Mouse (Mus musculus) layer of hippocampus, adult 8-10 months (tissue): ENCODE data around the gene Ano10. TPM values are rescaled to one million over a fixed set of nuclear protein-coding genes. Genes with fewer than 3 reads are reported as not detected.
"Not testable (repeated sequence)": the region's sequence is repeated elsewhere in the genome, so short reads cannot be mapped to it uniquely, and the experiment has no call there.

Source experiments
- DNase-seq, 2 experiments: peaks; one replicate each; pipeline ENCODE4 v3.0.0; 2022; ENCODE audit warnings: low spot score in 2 of 2
- total RNA-seq, 4 experiments: library from RNA; stranded (reverse); gene quantifications; 2 replicates each; pipeline ENCODE4 v1.2.4; 2022

Ano10 gene
- total RNA-seq, 4 experiments from 2014 or later: 20.0 to 29.5 (median 24.4) TPM

DNA sequence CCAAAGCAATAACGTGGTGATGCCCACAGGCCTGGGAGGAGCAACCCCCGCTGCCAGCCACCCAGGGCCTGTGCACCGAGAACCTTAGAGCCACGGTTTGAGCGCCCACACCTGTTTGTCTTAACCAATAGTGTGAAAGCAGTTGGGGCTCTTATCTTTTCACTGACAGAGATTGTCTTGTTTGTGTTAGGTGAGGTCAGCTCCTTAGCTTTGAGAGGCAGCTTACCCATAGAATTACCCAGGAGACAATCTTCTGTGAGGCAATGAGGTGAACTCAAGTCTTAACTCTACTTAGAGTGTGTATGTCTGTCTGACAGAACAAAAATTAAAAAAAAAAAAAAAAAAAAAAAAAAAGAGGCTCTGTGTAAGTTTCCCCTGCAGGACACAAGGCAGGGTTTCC, 126.5 kb downstream of the Ano10 start:
- not testable (repeated sequence) for DNase-seq

DNA sequence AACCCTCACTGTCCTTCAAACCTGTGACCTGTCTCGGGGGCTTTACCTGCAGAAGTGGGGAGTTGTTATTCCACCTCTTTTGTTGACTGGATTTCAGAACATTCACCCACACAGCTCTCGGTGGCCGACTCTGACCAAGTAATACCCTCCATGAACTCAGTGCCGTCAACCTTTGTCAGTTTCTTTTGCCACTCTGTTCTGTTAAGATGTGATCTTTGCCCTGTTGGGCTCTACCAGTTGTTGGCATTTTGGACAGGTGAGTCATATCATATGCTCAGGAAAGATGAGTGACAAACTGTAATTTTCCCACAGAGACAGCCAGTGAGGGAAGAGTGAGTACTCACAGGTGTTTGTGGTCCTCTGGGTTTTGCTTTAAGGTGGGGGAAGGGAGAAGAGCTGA, 129.7 kb downstream of the Ano10 start:
- no peak for DNase-seq

DNA sequence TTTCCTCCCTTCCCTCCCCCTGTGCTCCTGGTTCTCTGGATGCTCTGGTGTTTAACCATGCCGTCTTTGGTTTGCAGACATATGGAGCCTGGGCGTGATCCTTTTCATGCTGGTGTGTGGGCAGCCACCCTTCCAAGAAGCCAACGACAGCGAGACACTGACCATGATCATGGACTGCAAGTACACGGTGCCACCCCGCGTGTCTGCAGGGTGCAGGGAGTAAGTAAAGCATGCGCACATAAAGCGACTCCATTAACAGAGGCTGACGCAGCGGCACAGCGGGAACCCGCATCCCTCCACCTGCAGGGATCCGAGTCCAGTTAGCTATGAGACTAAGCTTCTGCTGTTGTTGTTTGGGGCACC, 137.2 kb downstream of the Ano10 start:
- no peak for DNase-seq

DNA sequence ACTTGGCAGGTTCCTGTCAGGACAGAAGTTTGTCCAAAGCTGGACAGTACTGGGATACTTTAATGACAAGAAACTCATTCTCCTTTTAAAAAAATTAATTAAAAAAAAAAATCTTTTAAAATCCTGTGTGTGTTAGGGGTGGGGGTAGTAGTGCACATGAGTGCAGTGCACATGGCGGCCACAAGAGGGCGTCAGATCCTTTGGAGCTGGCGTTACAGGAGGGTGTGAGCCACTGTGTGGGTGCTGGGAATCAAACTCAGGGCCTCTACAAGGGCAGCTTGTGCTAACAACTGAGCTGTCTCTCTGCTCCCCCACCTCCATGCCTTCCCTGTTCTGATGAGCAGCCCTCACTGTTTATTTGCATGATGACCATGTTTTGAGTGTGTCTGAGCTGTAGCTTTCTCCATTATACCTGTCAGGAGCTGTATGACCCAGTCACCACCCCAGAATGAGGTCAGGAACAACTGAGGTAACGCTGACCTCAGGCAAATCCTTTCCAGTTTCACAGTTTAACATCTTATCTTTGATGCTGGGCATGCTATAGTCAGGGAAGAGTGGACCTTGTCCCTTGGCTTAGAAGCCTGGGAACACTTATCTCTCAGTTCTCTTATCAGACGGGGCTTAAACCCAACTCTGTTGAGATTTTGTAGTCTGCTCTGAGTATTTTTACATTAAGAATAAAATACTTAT, 137.7 kb downstream of the Ano10 start:
- no peak for DNase-seq

DNA sequence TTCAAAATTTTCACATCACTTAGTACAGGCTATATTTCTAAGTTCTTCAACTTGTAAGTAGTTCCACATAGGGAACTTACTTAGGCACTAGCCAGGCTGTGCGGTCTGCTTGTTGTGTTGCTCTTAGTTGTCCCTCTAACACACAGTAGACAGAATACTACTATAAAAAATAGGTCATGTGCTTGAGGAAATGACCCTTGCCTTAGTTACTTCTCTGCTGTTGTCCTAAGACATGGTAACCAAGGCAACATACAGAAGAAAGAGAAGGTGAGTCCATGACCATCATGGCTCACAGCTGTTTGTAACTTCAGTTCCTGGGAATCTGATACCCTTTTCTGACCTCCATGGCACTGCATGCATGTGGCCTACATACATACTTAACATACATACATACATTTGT, 139.0 kb downstream of the Ano10 start:
- DNase-seq: no peak

DNA sequence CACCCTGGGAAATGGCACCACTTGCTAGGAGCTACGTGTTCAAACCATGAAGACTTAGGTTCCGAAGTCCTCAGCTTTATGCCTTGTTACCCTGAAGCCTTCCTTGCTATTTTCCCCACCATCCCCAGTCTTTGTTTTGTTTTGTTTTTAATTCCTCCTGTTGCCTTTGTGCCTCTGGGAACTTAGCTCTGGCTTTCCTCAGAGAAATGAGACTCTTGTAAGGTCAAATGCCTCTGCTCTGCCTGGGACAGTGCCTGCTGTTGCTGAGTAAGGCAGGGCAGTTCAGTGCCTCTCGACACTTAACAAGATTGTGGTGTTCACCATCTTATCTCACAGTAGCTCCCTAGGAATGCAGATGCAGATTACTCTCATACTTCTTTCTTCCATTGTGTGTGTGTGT, 140.8 kb downstream of the Ano10 start:
- no peak for DNase-seq

DNA sequence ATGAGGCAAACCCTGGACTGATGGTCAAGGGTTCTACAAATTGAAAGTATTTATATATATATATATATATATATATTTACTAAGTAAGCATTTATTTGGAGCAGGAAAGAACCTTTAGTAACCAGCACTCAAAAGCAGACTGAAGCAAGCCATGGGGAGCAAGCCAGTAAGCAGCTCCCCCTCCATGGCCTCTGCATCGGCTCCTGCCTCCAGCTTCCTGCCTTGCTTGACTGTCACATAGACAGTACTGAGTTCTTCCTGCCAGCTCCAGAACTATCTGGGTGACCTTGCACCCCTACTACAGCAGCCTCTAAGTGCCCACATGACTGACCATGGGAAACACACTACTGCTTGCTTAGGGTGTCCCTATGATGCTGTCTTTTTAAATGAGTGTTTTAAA, 141.7 kb downstream of the Ano10 start:
- no peak for DNase-seq

DNA sequence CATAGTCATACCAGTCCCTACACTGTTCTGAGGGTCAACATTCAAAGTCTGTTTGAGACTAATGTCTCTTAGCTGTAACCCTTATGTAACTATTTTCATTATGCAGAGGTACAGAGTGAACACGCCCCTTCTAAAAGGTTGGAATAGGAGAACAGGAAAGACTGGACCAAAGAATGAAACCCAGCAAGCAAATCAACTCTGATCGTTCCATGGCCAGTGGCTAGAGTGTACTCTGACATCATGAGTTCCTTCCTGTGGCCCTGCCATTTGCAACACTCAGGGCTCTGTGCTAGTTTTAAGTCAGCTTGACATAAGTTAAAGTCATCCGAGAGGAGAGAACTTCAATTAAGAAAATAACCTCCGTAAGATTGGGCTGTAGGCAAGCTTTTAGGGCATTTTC, 142.2 kb downstream of the Ano10 start:
- DNase-seq: no peak

DNA sequence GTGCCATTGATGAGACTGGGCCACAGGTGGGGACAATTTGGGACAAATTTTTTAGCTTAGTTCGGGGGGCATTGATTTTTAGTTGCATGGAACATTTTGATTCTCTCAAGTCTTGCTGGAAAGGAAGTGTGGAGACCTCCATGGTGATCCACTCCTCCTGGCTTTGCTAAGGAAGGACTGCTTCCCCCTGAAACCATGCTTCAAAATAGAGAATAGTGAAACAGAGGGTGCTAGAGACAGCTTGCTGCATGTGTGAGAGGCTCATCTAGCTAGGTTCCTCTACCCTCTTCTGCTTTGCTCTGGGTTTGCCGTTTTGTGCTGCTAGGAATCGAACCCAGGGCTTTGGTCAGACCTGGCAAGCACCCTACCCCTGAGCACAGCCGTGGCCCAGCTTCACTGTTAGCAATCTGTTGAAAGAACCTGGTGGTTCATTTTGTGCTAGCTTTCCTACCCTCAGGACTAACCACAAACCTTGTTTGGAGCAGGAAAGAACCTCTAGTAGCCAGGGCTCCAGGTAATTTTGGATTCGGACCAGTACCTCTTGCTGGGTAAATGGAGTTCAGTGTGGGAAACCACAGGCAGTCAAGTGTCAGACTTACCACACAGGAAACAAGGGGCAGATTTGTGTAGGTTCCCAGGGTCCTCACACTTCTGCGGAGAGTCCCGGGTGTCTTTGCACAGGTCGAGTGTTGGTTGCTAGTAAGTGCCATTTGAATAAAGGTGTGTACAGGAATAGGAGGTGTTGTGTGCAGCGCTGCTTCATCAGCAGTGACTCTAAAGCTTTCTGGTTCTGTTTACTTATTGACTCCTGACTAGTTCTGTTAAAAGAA, 144.0 kb downstream of the Ano10 start:
- no peak for DNase-seq

DNA sequence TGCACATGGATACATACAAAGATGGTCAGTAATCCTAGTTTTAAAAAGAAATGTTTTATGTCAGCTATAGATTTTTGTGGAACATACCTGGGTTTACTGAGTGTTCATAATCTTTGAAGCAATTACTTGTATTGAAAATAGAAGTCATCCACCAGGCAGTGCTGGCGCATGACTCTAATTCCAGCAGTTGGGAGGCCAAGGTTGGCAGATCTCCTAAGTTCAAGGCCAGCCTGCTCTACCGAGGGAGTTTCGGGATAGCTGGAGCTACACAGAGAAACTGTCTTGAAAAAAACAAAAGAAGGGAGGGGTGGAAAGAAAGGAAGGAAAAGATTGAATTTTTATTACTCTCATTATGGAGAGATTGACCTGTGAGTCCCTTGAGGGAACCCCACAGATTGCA, 145.9 kb downstream of the Ano10 start:
- no peak for DNase-seq

DNA sequence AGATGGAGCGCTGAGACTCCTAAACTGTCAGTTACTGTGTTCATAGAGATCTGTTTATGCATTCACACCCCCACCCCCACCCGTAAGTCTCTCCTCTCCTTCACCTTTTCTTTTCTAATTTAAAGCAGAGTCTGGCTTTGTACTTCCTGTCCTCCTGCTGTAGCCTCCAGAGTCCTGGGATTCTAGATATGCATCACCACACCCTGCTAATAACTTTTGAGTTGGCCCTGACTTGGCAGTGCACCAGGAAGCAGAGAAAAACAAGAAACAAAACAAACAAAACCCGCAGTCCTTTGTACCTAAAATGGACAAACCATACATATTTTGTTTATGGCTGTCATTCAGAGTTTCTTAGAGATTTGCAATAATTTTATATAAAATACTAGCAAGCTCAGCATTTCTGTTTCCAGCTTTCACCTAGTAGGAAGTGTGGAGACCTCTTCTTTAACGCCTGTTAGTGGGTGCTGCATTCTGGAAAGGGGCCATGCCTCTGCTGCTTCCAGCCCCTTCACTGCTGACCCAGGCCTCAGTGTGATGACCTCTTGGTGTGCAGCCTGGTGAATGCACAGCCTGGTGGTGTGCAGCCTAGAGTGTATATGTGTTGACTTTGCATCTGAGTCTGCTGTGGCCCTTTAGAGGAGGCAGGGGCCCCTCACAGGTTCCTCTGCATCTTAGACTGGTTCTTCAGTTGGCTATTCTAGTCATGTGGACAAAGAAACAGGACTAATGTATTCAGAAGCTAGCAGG, 147.9 kb downstream of the Ano10 start:
- DNase-seq: no peak

DNA sequence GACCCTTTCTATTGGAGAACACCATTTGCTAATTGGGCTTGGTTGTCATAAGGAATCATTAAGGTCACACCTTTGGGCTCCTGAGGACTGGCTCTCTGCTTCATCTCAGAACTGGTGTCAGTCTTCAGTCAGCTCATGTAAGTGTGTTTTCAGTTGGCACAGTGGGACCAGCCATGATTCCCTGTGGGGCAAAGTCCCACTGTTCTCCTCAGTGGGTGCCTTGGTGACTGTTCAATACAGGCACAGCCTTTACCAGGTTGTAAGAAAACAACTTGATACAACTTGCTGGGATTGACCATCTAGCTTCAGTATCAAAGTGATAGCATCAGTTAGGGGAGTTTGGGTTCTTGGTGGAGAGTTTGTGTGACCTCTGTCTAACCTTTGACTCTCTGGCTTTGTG, 148.5 kb downstream of the Ano10 start:
- DNase-seq: no peak

DNA sequence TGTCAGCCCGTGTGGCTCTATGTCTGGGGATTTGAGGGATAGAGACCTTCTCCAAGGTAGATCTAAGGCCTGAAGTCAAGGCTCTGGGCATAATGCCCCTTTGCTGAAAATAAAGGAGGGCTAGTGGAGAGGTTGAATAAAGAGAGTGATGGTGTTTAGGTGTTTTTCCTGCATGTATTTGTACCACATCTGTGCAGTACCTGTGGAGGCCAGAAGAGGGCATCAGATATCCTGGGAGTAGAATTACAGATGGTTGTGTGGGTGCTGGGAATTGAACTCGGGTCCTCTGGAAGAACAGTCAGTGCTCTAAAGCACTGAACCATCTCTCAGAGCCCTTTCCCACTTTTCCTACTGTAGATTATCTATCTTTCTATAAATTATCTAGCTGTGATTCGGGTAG, 149.4 kb downstream of the Ano10 start:
- no peak for DNase-seq

DNA sequence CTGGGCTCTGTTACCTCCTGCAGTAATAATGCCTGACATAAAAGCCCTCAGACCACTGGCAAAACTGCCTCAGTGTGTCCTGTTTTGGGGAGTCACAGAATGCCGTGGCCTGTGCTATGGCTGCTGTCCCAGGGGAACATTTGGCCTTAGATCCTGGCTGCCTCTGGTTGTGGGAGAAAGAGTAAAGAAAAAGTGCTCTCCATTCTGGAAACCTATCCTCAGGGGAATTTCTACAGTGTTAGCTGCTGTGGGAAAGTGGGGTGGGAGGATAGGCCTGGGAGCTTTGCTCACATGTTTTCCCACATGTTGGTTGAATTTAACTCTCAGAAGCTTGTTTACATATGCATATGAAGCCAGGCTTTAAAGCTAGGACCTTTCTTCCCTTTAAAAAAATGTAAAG, 151.0 kb downstream of the Ano10 start:
- no peak for DNase-seq

DNA sequence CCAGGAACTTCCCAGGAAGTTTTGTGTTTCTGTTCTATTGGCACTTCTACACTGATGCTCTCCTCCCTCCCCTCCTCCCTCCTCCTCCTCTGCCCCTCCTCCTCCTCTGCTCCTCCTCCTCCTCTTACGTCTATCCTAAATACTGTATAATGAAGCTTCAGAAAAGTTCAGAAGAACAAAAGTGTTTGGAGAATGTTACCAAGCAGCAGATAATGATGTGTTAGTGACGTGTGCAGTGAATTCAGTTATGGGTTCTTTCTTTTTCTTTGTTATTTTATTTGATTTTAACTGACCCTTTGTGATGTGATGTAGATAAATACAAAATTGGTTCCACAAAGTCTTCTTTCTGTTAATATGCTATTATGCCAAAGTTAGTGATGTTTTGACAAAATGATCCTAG, 155.0 kb downstream of the Ano10 start:
- DNase-seq: no peak

DNA sequence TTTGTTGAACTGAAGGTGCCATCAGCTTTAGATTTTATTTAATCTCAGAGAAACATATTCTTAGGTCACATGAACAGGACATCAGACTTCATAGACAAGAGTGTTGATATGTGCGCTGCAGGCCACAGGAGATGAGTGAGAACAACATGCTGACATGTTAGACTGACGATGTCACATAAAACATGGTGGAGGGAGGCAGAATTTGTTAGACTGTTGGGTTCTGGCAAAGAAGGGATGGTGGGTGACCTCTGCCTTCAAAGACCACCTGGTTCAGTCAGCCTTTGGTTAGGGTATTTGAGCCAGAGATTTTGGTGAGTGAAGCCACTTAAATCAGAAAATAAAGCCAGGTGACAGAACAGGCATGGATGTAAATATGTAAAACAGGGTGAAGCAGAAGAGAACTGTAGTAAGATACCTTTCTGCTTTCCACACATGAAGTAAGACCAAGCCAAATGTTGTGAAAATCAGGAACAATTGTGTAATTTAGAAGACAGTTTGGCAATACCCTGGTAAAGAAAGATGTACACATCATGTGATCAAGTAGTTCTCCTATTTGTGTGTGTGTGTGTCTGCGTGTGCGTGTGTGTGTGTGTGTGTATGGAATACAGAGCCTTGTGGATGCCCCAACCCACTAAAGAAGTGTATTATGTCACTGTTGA, 155.7 kb downstream of the Ano10 start:
- no peak for DNase-seq

DNA sequence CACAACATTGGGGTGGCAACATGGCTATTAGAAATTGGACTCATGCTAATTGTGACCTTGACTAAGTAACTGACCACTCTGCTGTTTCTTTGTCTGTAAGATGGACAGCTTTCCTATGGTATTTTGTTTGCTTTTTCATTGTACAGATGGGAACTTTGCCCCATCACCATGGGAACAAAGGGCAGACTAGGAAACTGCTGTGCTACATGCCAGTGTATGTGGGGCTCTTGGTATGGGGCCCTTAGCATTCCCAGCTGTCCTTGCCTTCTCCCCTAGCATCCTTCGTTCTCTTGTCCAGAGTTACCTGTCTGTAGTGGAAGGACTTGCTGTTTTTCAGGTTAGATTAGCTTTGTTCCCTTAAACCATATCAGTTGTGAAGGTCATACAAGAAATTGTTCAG, 156.3 kb downstream of the Ano10 start:
- no peak for DNase-seq

DNA sequence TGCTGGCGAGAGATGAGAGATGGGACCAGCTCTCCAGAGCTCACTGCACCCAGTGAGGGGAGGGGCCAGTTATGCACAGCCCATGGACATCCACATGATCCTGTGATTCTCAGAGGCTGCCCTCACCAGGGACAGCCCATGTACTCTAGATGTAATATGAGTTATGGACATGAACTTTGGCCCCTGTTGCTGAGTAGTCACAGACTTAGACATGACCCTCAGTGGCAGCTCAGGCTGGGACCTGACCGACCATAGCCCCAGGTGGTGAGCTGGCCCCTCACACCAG, 158.4 kb downstream of the Ano10 start:
- no peak for DNase-seq

DNA sequence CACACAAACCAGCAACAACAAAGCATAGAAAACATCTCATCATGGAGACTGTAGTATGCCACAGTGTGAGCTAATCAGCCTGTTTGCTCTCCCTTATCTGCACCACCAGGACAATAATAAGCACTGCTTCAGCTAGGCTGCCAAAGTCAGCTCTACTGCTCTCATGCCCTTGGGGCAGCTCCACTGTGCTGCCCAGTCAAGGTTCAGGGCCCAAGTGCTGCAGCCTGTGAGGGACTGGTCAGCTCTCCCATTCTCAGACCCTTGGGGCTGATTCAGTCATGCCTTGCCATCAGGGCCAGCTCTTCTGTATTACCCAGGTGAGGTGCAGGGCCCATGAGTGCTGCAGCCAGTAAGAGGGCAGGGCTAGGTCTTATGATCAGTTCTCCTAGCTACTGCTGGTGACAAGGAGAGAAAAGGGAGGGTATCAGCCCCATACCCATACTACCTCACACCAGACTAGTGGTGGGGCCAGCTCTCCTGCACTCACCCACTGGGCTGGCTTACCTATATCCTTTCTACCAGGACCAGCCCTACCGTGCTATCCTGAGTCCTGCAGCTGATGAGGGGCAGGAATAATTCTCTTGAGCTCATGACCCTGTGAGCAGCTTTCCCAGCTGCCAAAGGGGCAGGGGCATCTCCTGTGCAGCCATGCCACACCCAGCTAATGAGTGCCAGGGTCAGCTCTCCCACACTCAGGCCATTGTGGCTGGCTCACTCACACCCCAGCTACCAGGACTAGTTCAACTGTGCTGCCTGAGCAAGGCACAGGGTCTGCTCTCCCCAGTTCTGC, 158.9 kb downstream of the Ano10 start:
- no peak for DNase-seq

DNA sequence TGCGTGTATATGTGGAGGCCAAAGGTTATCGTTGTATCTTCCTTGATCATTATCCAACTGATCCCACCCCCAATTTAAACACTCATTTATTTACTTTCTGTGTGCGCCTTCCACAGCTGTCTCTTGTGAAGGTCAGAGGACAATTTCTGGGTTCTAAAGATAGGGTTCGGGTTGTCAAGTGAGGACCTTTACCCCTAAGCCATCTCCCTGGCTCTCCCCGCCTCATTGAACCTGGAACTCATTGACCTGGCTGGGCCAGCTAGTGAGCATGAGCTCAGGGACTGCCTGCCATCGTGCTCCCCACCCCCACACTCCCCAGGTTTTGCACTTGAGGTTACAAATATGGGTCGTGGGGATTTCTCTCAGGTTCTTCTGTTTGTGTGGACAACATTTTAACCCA, 162.1 kb downstream of the Ano10 start:
- DNase-seq: no peak

DNA sequence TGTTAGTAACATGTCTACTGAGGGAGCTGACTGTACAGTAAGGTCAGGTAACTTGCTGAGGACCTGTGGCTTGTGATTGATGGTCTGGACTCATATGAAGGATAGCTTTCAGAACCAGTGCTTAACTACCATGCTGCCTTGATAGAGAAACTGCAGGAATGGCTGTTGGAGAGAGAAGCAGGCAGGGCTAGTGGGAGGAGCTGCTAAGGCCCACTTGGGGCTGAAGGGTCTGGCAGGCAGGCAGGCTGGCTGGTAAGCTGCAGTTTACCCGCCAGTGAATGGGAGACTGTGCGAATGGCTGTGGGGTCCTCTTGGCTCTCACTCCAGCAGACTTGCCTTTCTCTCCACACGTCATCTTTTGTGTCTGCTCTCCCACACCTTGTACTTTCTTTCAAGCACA, 163.6 kb downstream of the Ano10 start:
- DNase-seq: no peak
